Mouse (Mus musculus) embryonic facial prominence, embryonic 11.5 days (tissue): ENCODE data around the gene Srxn1. TPM values are rescaled to one million over a fixed set of nuclear protein-coding genes. Genes with fewer than 3 reads are reported as not detected.
A peak's percentile ranks its signal among the peaks of the same experiment; 100 is the strongest.

ENCODE experiments used
- ATAC-seq: fragments of 200-750 bp; cut with Nextera tagmentation; replicated peaks from 2 replicates; pipeline ENCODE4 v1.8.0; 2017; ENCODE audit warnings: low read depth; ENCODE audit not compliant: insufficient number of reproducible peaks, low FRiP score, low TSS enrichment
- DNase-seq: peaks from one replicate; pipeline ENCODE4 v3.0.0-alpha.2; 2015; ENCODE audit warnings: low spot score
- H3K27ac ChIP-seq: fragments of 300-500 bp; sonication (generic); replicated peaks from 2 replicates; pipeline ENCODE4 v1.5.1; 2014; ENCODE audit warnings: mild to moderate bottlenecking, low read depth, low read length, control low read depth
- H3K27me3 ChIP-seq: fragments of 300-500 bp; sonication (generic); 2 replicates; pipeline ENCODE4 v1.6.1; 2014; ENCODE audit warnings: mild to moderate bottlenecking, low read length, moderate library complexity, mixed read lengths; ENCODE audit not compliant: control insufficient read depth, insufficient read depth
- H3K36me3 ChIP-seq: fragments of 300-500 bp; sonication (generic); replicated peaks from 2 replicates; pipeline ENCODE4 v1.6.1; 2014; ENCODE audit warnings: low read depth, mild to moderate bottlenecking, low read length, moderate library complexity, mixed read lengths; ENCODE audit not compliant: control insufficient read depth, insufficient read depth
- H3K4me1 ChIP-seq: fragments of 300-500 bp; sonication (generic); 2 replicates; pipeline ENCODE4 v1.6.1; 2014; ENCODE audit warnings: low read length, mixed read lengths; ENCODE audit not compliant: control insufficient read depth, insufficient read depth
- H3K4me2 ChIP-seq: fragments of 300-500 bp; sonication (generic); 2 replicates; pipeline ENCODE4 v1.6.1; 2014; ENCODE audit warnings: low read depth, mild to moderate bottlenecking, control low read depth, low read length, moderate library complexity
- H3K4me3 ChIP-seq: fragments of 300-500 bp; sonication (generic); 2 replicates; pipeline ENCODE4 v1.5.1; 2014; ENCODE audit warnings: low read depth, low read length, control low read depth
- H3K9ac ChIP-seq: fragments of 300-500 bp; sonication (generic); replicated peaks from 2 replicates; pipeline ENCODE4 v1.6.1; 2014; ENCODE audit warnings: mild to moderate bottlenecking, control low read depth, low read length
- H3K9me3 ChIP-seq: fragments of 300-500 bp; sonication (generic); replicated peaks from 2 replicates; pipeline ENCODE4 v1.6.1; 2016; ENCODE audit warnings: mild to moderate bottlenecking, low read length, inconsistent platforms, mixed read lengths; ENCODE audit not compliant: control insufficient read depth
- WGBS: fragments of 180-500 bp; shearing (Covaris S2); extraction: QIAGEN DNeasy Blood & Tissue Kit; methylation state at CpG from one replicate; pipeline ENCODE4 v1.1.7; 2014; 5-methylcytosine and 5-hydroxymethylcytosine counted together
- polyA plus RNA-seq: library from polyadenylated mRNA; unstranded; fragments of >200 nt; fragmentation: Nextera tagmentation; extraction: Ambion mirVana; gene quantifications from 2 replicates; pipeline ENCODE4 v1.2.1, GENCODE M21; 2014

Gene Srxn1
- polyA plus RNA-seq, 1 experiment from 2014 or later = 10.0 TPM

DNA sequence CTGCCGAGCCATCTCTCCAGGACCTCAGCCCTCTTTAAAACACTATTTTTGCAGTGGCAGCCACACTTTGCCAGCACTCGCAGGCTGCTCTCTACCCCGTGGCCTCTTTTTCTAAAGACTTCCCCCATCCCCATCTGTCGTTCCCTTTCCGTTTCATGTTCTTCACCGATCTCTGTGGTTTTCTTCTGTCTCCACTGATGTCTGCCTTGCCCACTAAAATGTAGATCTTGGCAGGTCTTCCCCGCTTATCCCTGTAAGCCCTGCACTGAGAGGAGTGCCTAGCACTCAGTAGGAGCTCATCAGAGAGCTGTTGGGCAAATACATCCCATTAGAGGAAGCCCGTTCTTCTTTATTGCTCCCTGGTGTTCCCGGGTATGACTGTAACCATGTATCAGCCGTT lies 7.7 kb downstream of the Srxn1 start:
- H3K27me3 ChIP-seq = no peaks in the 10 kb centered on the region
- no peak overlapping the region for H3K27ac ChIP-seq
- ATAC-seq = no peak
- peaks cover 9% of the 10 kb centered on the region for H3K4me1 ChIP-seq
- DNase-seq = no peak
- 65% methylated on average over 10 of the region's 10 CpGs for WGBS
- H3K9ac ChIP-seq = no peak overlapping the region
- no peak overlapping the region for H3K4me2 ChIP-seq
- H3K36me3 ChIP-seq = no peaks in the 10 kb centered on the region
- no peak overlapping the region for H3K4me3 ChIP-seq
- H3K9me3 ChIP-seq = no peaks in the 10 kb centered on the region

DNA sequence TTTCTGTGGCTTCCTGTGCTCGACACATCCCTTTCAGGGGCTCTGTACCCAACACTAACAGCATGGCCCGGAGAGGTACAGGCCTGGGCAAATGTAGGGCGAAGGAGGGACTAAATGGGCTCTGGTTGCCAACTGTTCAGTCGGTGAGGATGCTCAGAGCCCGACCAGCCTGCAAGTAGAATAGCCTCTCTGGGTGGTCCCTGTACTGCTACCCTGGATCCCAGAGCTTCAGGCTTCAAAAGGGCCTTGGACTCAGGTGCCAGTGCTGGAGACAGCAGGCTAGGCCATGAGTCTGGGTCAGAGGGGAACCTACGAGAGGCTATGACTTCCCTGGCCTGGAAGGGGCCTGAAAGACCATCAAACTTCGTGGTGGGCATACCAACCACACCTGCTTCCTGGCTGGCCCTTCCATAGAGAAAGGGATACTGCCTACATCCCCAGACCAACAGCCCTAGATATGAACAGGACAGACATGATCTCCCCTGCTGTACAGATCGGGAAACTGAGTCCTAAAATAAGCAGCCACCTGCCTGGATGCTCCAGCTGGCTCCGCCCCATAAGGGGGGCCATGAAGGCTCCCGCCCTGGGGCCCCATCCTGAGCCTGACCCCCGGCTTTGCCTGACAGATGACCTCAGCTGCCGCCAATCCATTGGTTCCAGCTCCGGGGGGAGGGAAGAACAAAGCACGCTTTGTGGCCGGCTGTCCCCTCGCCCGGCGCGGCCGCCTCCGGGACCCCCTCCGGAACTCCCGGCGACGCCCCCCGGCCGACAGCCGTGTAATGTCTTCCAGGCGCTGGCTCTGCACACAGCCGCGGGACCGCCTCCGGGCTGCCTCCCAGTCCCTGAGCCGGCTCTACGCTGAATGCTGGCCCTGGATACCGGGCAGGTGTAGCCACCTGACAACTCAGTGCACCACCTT lies 9.0 kb downstream of the Srxn1 start:
- Histone ChIP-seq H3K27ac (no peak overlapping the region), H3K36me3 (no peaks in the 10 kb centered on the region), H3K4me2 (peak overlapping the region; percentile 57), H3K27me3 (no peaks in the 10 kb centered on the region), H3K9me3 (no peaks in the 10 kb centered on the region), H3K4me3 (peak overlapping the region; percentile 19), H3K9ac (no peak overlapping the region; the same call in 1 of the 2 replicates), H3K4me1 (peaks cover 12% of the 10 kb centered on the region)
- 10% methylated on average over 35 of the region's 36 CpGs for WGBS
- DNase-seq = peak; percentile 76
- ATAC-seq = peak; percentile 66

DNA sequence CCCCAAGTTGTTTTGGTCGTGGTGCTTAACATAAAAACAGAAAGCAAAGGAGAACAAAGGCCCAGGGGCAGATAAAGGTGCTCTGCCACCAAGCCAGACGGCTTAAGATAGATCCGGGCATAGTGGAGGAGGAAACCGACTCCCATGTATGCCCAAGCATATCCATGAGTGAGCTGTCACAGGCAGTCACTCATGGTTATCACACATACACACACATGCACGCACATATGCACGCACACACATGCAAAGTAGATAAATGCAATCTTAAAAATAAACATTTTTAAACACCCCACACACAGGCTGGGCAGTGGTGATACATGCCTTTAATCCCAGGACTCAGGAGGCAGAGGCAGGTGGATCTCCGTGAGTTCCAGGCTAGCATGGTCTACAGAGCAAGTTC lies 12.4 kb downstream of the Srxn1 start:
- ATAC-seq = no peak
- whole genome bisulfite sequencing = 90% methylated on average over 7 of the region's 7 CpGs
- no peaks in the 10 kb centered on the region for H3K9me3 ChIP-seq
- DNase-seq = no peak
- no peak overlapping the region for H3K4me3 ChIP-seq
- no peak overlapping the region for H3K27ac ChIP-seq
- H3K4me1 ChIP-seq = peaks cover 18% of the 10 kb centered on the region
- H3K27me3 ChIP-seq = no peaks in the 10 kb centered on the region
- H3K36me3 ChIP-seq = no peaks in the 10 kb centered on the region
- no peak overlapping the region for H3K4me2 ChIP-seq
- H3K9ac ChIP-seq = no peak overlapping the region

DNA sequence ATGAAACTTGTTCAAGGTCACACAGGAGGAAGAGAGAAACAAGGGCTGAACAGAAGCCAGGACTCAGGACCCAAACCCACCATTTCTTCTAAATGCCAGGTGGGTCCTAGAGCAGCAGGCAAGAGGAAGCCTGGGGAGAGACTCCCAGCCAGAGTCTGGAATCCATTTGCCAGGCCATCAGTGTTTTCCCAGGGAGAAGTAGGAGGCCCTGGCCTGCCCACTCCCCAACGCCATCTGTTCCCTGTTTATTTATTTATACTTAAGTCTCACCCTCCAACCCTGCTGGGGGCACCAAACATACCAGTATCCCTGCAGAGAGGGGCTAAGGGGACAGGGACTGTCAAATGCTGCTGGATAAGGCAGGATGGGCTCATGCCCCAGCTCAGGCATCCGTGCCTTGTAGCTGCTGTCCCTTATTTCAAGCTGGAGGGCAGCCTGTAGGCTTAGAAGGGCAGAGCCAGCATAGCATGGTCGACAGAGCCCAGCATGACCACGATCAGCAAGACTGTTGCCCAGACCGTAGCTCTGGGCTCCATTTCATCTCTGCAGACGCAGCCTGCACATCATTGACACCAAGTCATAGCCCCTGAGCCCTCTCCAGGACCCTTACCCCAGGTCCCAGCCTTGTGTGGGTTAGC lies 14.0 kb downstream of the Srxn1 start:
- peak overlapping the region; percentile 22; the same call in 1 of the 2 replicates for H3K9ac ChIP-seq
- peaks cover 15% of the 10 kb centered on the region for H3K4me1 ChIP-seq
- no peaks in the 10 kb centered on the region for H3K36me3 ChIP-seq
- ATAC-seq (no peak; the same call in 1 of the 2 replicates), DNase-seq (peak; percentile 66)
- no peaks in the 10 kb centered on the region for H3K9me3 ChIP-seq
- no peak overlapping the region for H3K4me2 ChIP-seq
- WGBS = 27% methylated on average over 6 of the region's 6 CpGs
- no peaks in the 10 kb centered on the region for H3K27me3 ChIP-seq
- no peak overlapping the region for H3K4me3 ChIP-seq
- 0 out of 2 replicates have a peak overlapping the region, but pooled peaks have one; percentile 8 for H3K27ac ChIP-seq

DNA sequence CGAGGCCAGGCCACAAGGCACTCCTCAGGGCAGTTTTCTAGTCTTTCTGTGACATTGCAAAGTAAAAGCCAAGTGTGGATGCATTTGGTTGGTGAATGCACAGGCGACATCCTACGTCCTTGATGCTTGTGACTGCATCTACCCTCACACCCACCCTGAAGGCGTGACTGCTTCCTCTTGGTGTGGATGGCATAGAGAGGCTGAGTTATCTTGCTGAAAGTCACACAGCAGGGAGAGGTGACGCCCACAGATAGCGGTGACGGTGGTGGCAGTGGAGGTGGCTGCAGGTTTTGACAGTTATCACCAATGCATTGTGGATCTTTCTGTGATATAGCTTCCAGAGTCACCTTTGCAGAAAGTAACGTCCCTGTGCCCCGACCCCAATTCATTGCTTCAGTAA lies 17.6 kb downstream of the Srxn1 start:
- ATAC-seq = no peak
- no peak overlapping the region for H3K4me3 ChIP-seq
- no peak overlapping the region for H3K9ac ChIP-seq
- DNase-seq = no peak
- H3K9me3 ChIP-seq = no peaks in the 10 kb centered on the region
- 77% methylated on average over 9 of the region's 9 CpGs for WGBS
- H3K4me2 ChIP-seq = no peak overlapping the region
- no peaks in the 10 kb centered on the region for H3K36me3 ChIP-seq
- peaks cover 9% of the 10 kb centered on the region for H3K4me1 ChIP-seq
- H3K27ac ChIP-seq = no peak overlapping the region
- no peaks in the 10 kb centered on the region for H3K27me3 ChIP-seq

DNA sequence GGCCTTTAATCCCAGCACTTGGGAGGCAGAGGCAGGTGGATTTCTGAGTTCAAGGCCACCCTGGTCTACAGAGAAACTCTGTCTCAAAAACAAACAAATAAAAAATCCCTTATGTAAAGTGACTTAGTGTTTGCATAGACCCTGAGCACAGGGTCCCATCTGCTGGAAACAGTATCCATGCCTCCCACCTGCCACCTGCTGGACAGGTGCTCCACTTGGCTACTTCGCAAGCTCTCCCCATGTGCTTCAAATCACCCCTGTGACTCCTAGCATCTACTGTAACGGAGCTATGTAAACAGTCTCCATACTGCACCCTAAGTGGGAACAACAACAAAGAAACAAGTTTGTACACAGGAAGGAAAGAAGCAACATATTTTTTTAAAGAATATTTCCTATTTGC lies 23.3 kb downstream of the Srxn1 start:
- no peak overlapping the region for H3K9ac ChIP-seq
- no peaks in the 10 kb centered on the region for H3K4me1 ChIP-seq
- no peak for ATAC-seq
- no peak overlapping the region for H3K27ac ChIP-seq
- no peaks in the 10 kb centered on the region for H3K27me3 ChIP-seq
- H3K9me3 ChIP-seq = no peaks in the 10 kb centered on the region
- WGBS = 65% methylated on average over 2 of the region's 2 CpGs
- DNase-seq = no peak
- no peak overlapping the region for H3K4me2 ChIP-seq
- H3K36me3 ChIP-seq = no peaks in the 10 kb centered on the region
- H3K4me3 ChIP-seq = no peak overlapping the region

DNA sequence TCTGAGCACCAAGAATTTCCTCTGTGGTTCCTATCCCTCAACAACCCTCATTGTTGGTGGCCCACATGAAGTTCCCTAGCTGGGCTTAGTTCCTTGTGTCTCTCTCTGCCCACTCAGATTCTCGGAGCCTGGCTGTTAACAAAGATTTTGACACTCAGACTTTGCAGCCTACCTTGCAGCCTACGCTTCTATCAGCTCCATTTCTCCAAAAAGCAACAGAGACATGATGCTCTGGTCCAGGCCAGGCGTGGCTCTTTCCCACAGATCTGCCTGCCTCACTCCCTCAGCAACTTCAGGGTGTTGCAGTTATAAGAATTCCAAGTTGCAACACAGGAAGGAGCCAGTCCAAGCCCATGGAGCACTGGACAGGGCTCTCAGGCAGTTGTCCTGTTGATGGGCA lies 24.5 kb downstream of the Srxn1 start:
- H3K27ac ChIP-seq = no peak overlapping the region
- ATAC-seq = no peak

DNA sequence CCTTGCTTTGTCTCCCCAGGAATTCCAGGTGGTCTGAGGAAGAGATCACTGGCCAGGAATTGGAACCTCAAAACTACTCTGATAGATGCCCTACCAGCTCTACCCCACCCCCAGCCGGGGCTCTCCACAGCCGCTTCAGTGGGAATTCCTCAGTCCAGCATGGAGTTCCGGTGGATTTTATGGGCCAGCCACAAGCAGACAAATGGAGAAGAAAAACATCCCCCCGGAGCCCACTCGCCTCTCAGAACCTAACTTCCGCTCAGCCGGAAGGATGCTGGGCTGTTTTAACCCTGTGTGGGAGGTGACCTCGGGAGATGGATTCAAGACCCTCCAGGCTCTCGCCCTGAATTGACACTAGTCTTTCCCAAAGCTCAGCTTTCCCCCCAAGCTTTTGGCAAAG lies 26.7 kb downstream of the Srxn1 start:
- Histone ChIP-seq H3K36me3 (no peaks in the 10 kb centered on the region), H3K27ac (no peak overlapping the region), H3K9me3 (no peaks in the 10 kb centered on the region), H3K4me3 (no peak overlapping the region), H3K27me3 (no peaks in the 10 kb centered on the region), H3K9ac (no peak overlapping the region), H3K4me1 (no peaks in the 10 kb centered on the region), H3K4me2 (no peak overlapping the region)
- DNase-seq (no peak), ATAC-seq (no peak)
- WGBS = 46% methylated on average over 9 of the region's 9 CpGs

More for the DNA sequence above, 24.5 kb downstream of the Srxn1 start:
- Histone ChIP-seq H3K9me3 (no peaks in the 10 kb centered on the region), H3K4me3 (no peak overlapping the region), H3K27me3 (no peaks in the 10 kb centered on the region), H3K36me3 (no peaks in the 10 kb centered on the region), H3K4me1 (no peaks in the 10 kb centered on the region), H3K4me2 (no peak overlapping the region), H3K9ac (no peak overlapping the region)
- 78% methylated on average over 3 of the region's 3 CpGs for WGBS
- DNase-seq = no peak
